Mouse (Mus musculus) liver, embryonic 16.5 days (tissue): ENCODE results near the gene Lhx3. TPM values are rescaled to one million over a fixed set of nuclear protein-coding genes. Genes with fewer than 3 reads are reported as not detected.

ENCODE experiments used
- ATAC-seq: fragments of 200-750 bp; cut with Nextera tagmentation; 2 replicates; pipeline ENCODE4 v1.8.0; 2017; ENCODE audit warnings: low read depth, mild to moderate bottlenecking, moderate number of reproducible peaks, moderate library complexity
- H3K27ac ChIP-seq: fragments of 300-500 bp; sonication (generic); 2 replicates; pipeline ENCODE4 v1.5.1; 2014; ENCODE audit warnings: mild to moderate bottlenecking, low read length
- H3K27me3 ChIP-seq: fragments of 300-500 bp; sonication (generic); 2 replicates; pipeline ENCODE4 v1.6.1; 2014; ENCODE audit warnings: low read depth, low read length, mixed read lengths; ENCODE audit not compliant: control insufficient read depth, insufficient read depth
- H3K36me3 ChIP-seq: fragments of 300-500 bp; sonication (generic); 2 replicates; pipeline ENCODE4 v1.6.1; 2014; ENCODE audit warnings: mild to moderate bottlenecking; ENCODE audit not compliant: control insufficient read depth, insufficient read depth
- H3K4me1 ChIP-seq: fragments of 300-500 bp; sonication (generic); 2 replicates; pipeline ENCODE4 v1.6.1; 2014; ENCODE audit warnings: low read depth, low read length, mixed read lengths; ENCODE audit not compliant: control insufficient read depth
- H3K4me2 ChIP-seq: fragments of 300-500 bp; sonication (generic); 2 replicates; pipeline ENCODE4 v1.6.1; 2014; ENCODE audit warnings: low read depth, low read length, mixed read lengths
- H3K4me3 ChIP-seq: fragments of 300-500 bp; sonication (generic); 2 replicates; pipeline ENCODE4 v1.5.1; 2014; ENCODE audit warnings: low read depth, mild to moderate bottlenecking, low read length
- H3K9ac ChIP-seq: fragments of 300-500 bp; sonication (generic); 2 replicates; pipeline ENCODE4 v1.6.1; 2014; ENCODE audit warnings: low read depth, low read length
- H3K9me3 ChIP-seq: fragments of 300-500 bp; sonication (generic); replicated peaks from 2 replicates; pipeline ENCODE4 v1.6.1; 2016; ENCODE audit warnings: low read length; ENCODE audit not compliant: control insufficient read depth
- WGBS: fragments of 180-500 bp; shearing (Covaris S2); extraction: QIAGEN DNeasy Blood & Tissue Kit; methylation state at CpG from one replicate; pipeline ENCODE4 v1.1.7; 2014; ENCODE audit not compliant: insufficient replicate concordance; 5-methylcytosine and 5-hydroxymethylcytosine counted together
- polyA plus RNA-seq: library from polyadenylated mRNA; unstranded; fragments of >200 nt; fragmentation: Nextera tagmentation; extraction: Ambion mirVana; gene quantifications from 2 replicates; pipeline ENCODE4 v1.2.1, GENCODE M21; 2015

The Lhx3 gene
- polyA plus RNA-seq, 1 experiment from 2014 or later = not detected

DNA sequence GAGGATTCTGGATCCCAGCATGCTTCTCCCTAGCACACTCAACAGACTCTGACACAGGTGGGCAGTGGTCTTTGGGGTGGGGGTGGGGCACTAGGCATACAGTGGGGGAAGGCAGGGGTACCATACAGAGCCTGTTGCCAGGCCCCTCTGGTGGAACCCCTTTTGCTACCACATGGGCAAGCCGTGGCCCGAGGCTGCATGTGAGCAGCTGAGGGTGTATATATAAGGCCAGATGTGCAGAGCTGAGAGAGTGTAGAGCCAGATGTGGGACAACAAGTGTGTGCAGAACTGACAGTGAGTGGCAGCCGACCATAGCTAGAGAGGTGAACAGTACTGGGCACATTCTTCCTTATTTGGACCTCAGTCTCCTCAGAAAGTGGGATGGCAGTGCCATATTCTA lies 41.2 kb downstream of the Lhx3 start:
- Histone ChIP-seq H3K27me3 (no peaks in the 10 kb centered on the region; the same call in 1 of the 2 replicates), H3K4me3 (no peak overlapping the region), H3K4me1 (no peaks in the 10 kb centered on the region), H3K27ac (no peak overlapping the region), H3K9me3 (no peaks in the 10 kb centered on the region), H3K4me2 (no peak overlapping the region), H3K36me3 (no peaks in the 10 kb centered on the region), H3K9ac (no peak overlapping the region)
- ATAC-seq = no peak
- WGBS = 59% methylated on average over 3 of the region's 3 CpGs

DNA sequence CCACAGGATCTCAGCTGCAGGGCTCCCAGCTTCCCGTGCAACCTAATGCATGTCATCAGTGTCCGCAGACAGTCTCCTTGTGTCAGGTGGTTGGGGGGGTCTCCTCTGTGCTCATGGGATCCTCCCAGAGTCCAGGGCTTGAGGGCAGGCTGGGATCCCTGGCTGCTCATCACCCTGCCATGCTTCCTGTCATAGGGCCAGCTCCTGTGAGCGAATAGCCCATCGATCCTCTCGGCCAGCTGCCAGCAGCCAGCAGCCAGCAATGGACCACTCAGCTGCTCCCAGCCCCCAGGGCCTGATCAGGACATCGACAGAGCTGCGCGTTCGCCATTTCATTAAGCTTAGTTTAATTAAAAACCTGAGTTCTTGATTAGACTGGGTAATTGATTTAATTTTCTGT lies 50.0 kb downstream of the Lhx3 start:
- Histone ChIP-seq H3K4me2 (no peak overlapping the region), H3K27ac (no peak overlapping the region), H3K4me3 (no peak overlapping the region), H3K9ac (no peak overlapping the region), H3K9me3 (no peaks in the 10 kb centered on the region), H3K4me1 (peaks cover 20% of the 10 kb centered on the region), H3K36me3 (no peaks in the 10 kb centered on the region), H3K27me3 (no peaks in the 10 kb centered on the region)
- WGBS = 82% methylated on average over 9 of the region's 9 CpGs
- ATAC-seq = no peak

DNA sequence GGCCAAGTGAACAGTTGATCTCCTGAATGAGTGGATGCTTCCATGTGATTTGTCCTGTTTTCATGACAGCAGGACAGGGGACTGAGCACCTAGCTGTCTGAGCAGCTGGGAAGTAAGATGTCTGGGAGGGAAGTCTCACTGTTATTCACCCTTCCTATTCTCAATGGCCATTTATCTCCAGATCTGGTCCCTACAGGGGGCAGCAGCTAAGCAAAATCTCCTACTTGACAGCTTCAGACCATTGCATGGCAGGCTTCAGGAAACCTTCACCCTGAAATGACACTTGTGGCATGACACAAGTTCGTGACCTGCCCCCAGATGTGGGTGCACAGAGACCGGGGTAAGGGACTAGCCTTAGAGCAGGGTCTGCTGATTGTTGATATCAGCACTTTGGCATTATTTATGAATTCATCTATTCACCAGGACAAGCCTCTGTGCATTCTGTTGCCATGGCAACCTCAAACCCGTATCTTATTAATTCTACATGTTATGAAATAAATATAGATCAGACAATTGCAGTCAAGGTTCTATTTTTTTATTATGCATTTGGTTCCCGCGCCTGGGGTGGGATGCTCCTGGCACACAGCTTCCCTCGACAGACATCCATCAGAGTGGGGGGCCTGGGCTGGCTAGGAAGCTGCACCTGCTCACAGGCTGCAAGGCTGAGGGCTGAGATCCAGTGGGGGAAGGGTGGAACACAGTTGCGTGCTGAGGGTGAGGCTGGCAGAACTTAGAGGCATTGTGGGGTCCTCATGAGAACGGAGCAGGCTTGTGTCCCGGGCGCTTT lies 51.7 kb downstream of the Lhx3 start:
- Histone ChIP-seq H3K4me2 (no peak overlapping the region), H3K9ac (no peak overlapping the region), H3K4me1 (peaks cover 20% of the 10 kb centered on the region), H3K27me3 (no peaks in the 10 kb centered on the region), H3K36me3 (no peaks in the 10 kb centered on the region), H3K9me3 (no peaks in the 10 kb centered on the region), H3K27ac (no peak overlapping the region), H3K4me3 (no peak overlapping the region)
- ATAC-seq = no peak
- WGBS = 69% methylated on average over 10 of the region's 10 CpGs

- peaks cover 20% of the 10 kb centered on the region for H3K4me1 ChIP-seq
- no peaks in the 10 kb centered on the region for H3K36me3 ChIP-seq
- no peaks in the 10 kb centered on the region for H3K27me3 ChIP-seq
- WGBS = 49% methylated on average over 3 of the region's 3 CpGs
- no peak overlapping the region for H3K27ac ChIP-seq
- no peak for ATAC-seq
- no peak overlapping the region for H3K9ac ChIP-seq
- H3K9me3 ChIP-seq = no peaks in the 10 kb centered on the region
- H3K4me2 ChIP-seq = no peak overlapping the region
- no peak overlapping the region for H3K4me3 ChIP-seq
These were observed 52.4 kb downstream of the Lhx3 start for GRCm38 (mm10) chr2:26155737-26156136.

- H3K4me2 ChIP-seq = no peak overlapping the region
- ATAC-seq = peak; percentile 73
- no peak overlapping the region for H3K4me3 ChIP-seq
- 0 out of 2 replicates have a peak overlapping the region, but pooled peaks have one; percentile 9 for H3K27ac ChIP-seq
- no peaks in the 10 kb centered on the region for H3K36me3 ChIP-seq
- 19% methylated on average over 5 of the region's 5 CpGs for whole genome bisulfite sequencing
- no peak overlapping the region for H3K9ac ChIP-seq
- no peaks in the 10 kb centered on the region for H3K27me3 ChIP-seq
- peaks cover 20% of the 10 kb centered on the region for H3K4me1 ChIP-seq
- H3K9me3 ChIP-seq = no peaks in the 10 kb centered on the region
These were observed 53.5 kb downstream of the Lhx3 start for GRCm38 (mm10) chr2:26154586-26154985.

DNA sequence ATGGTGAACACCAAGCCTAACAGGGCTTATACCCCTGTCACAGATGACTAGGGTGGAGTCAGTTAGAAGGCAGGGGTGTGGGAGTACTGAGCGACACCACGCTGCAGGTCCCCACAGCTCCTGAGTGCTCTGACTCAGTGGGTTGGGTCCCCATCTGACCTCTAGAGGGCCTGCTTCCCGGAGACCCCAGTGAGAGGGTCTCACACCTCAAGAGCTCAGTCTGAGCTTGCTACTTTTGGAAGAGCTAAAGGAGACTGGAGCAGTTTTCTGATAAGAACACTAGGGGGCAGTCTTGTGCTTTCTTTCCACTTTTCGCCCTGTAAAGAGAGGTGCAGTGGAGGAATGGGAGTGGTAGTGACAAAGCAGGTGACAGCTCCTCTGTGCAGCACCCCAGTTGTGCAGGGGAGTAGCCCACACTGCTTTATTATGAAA lies 54.2 kb downstream of the Lhx3 start:
- H3K9me3 ChIP-seq = no peaks in the 10 kb centered on the region
- no peaks in the 10 kb centered on the region for H3K36me3 ChIP-seq
- peak; percentile 69 for ATAC-seq
- no peak overlapping the region for H3K9ac ChIP-seq
- H3K27ac ChIP-seq = no peak overlapping the region
- H3K4me3 ChIP-seq = no peak overlapping the region
- WGBS = 11% methylated on average over 4 of the region's 4 CpGs
- no peaks in the 10 kb centered on the region for H3K27me3 ChIP-seq
- H3K4me1 ChIP-seq = peaks cover 20% of the 10 kb centered on the region
- no peak overlapping the region for H3K4me2 ChIP-seq

DNA sequence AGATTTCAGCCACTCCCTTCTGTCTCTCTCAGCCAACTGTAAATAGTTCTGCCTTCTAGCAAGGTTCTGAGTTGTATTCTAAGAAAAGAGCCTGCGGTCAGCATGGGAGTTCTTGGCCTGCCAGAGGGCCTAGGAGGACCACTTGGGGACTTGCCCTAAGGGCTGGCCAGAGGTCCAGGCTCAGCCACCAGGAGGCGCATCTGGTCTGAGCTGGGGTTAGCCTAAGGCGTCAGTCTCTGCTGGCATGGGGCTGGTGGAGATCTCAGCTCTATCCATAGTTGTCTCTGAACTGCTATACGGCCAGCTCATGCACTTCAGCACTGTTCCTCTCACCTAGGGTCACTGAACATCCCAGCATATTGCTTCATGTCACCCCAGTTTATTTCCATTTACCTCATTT lies 54.8 kb downstream of the Lhx3 start:
- H3K27ac ChIP-seq = no peak overlapping the region
- 38% methylated on average over 4 of the region's 4 CpGs for WGBS
- H3K9me3 ChIP-seq = no peaks in the 10 kb centered on the region
- no peak overlapping the region for H3K4me3 ChIP-seq
- no peak overlapping the region for H3K9ac ChIP-seq
- ATAC-seq = no peak
- H3K36me3 ChIP-seq = no peaks in the 10 kb centered on the region
- no peaks in the 10 kb centered on the region for H3K27me3 ChIP-seq
- H3K4me2 ChIP-seq = no peak overlapping the region
- peaks cover 20% of the 10 kb centered on the region for H3K4me1 ChIP-seq

Other genes starting within 250 kb of the Lhx3 start
- gene Camsap1, start 225.0 kb downstream of the Lhx3 start, polyA plus RNA-seq = 1.8 and 2.3 TPM in 2 replicates
- 392 and 410 TPM in 2 replicates for gene Ubac1, start 186.5 kb downstream of the Lhx3 start, polyA plus RNA-seq
- 3.9 and 6.4 TPM in 2 replicates for gene Nacc2, start 85.1 kb downstream of the Lhx3 start, polyA plus RNA-seq
- 4.3 and 4.5 TPM in 2 replicates for gene Qsox2, start 29.2 kb upstream of the Lhx3 start, polyA plus RNA-seq
- gene Ccdc187, start 86.3 kb upstream of the Lhx3 start, polyA plus RNA-seq = 0.01 and 0.05 TPM in 2 replicates
- 2.3 and 3.0 TPM in 2 replicates for gene Gpsm1, start 107.2 kb upstream of the Lhx3 start, polyA plus RNA-seq
- 7.2 and 8.0 TPM in 2 replicates for gene Dnlz, start 143.8 kb upstream of the Lhx3 start, polyA plus RNA-seq
- gene Card9, start 152.6 kb upstream of the Lhx3 start, polyA plus RNA-seq = 1.7 and 3.0 TPM in 2 replicates
- gene Snapc4, start 172.4 kb upstream of the Lhx3 start, polyA plus RNA-seq = 7.1 and 10.0 TPM in 2 replicates
- 34.1 and 34.4 TPM in 2 replicates for gene Entr1, start 181.0 kb upstream of the Lhx3 start, polyA plus RNA-seq
- gene Pmpca, start 181.1 kb upstream of the Lhx3 start, polyA plus RNA-seq = 55.8 and 57.6 TPM in 2 replicates
- gene Inpp5e, start 200.9 kb upstream of the Lhx3 start, polyA plus RNA-seq = 5.2 and 5.8 TPM in 2 replicates
- gene Sec16a, start 236.9 kb upstream of the Lhx3 start, polyA plus RNA-seq = 9.3 and 12.4 TPM in 2 replicates